Comparison of ENCODE assay signal across 8 mouse cellular contexts in the genomic region with DNA sequence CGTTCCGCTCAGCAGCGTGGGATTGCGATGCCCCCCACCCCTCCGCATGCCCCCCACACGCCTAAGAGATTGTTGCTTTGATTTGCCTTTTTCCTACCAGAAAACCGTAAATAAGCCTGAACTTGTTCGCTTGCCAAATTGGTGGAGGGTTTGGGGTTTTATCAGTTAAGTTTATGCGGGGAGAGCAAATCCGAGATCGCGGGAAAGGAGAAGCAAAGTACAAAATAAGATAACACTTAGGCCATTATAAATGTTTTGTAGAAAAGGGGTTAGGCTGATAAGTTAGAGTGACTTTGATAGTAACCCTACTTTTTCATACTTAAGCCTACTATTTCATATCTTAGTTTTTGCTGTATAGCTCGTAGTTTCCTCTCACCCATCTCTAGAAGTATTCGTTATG. TPM values are rescaled to one million over a fixed set of nuclear protein-coding genes. Genes with fewer than 3 reads are reported as not detected.
DNase-seq lines count a peak whose midpoint lies in the region; ATAC-seq and TF ChIP-seq lines count a peak whose summit lies in the region.

No protein-coding gene starts in this region.

- peaks cover 49% of the 10 kb centered on the region for H3K79me2 ChIP-seq in CH12.LX (replicated peaks; ENCODE audit: control insufficient read depth, extremely low read depth, insufficient read depth, poor library complexity, severe bottlenecking)

- H3K9ac ChIP-seq in heart, embryonic 11.5 days (ENCODE audit: low read depth, low read length), result peak overlapping the region; percentile 82
- H3K9ac ChIP-seq in CH12.LX (ENCODE audit: insufficient read depth, low read depth), result peak overlapping the region; percentile 92
- peak overlapping the region; percentile 69 for H3K9ac ChIP-seq in forebrain, embryonic 12.5 days
- peak overlapping the region; percentile 77 for H3K9ac ChIP-seq in liver, embryonic 13.5 days

- DNase-seq in heart, adult 9 months (ENCODE audit: low spot score in 2 of 2), result no peak
- DNase-seq in CH12.LX (ENCODE audit: extremely low read depth), result no peak
- DNase-seq in liver, embryonic 13.5 days, result no peak
- no peak for DNase-seq in right cerebral cortex, postnatal 10 days (ENCODE audit: low spot score in 2 of 2)
- no peak for DNase-seq in right cerebral cortex, postnatal 25 days
- no peak for DNase-seq in frontal cortex, postnatal 10 days (ENCODE audit: low spot score in 2 of 2)

- H3K4me1 ChIP-seq in heart, embryonic 11.5 days (ENCODE audit: control insufficient read depth, insufficient read depth, low read length), result peaks cover 3% of the 10 kb centered on the region; the same call in 1 of the 2 replicates
- H3K4me1 ChIP-seq in CH12.LX (ENCODE audit: control insufficient read depth in 1 of 2, insufficient read depth in 2 of 2), result peaks cover 3% of the 10 kb centered on the region in 2 experiments; a peak in 1 of 4 replicates
- H3K4me1 ChIP-seq in forebrain, embryonic 12.5 days, result peaks cover 12% of the 10 kb centered on the region
- peaks cover 27% of the 10 kb centered on the region for H3K4me1 ChIP-seq in liver, embryonic 13.5 days (replicated peaks)

- TF ChIP-seq CTCF in CH12.LX (conservative IDR thresholded peaks at IDR 0.05 in 1 of 2, IDR thresholded peaks at IDR 0.05 in 1 of 2; ENCODE audit: low read depth in 2 of 2, low read length in 2 of 2), result no peak

- no peak for TF ChIP-seq POLR2A in CH12.LX (IDR thresholded peaks at IDR 0.05; ENCODE audit: low read depth, low read length)

- ATAC-seq in heart, embryonic 11.5 days (replicated peaks; ENCODE audit: insufficient number of reproducible peaks, low FRiP score, low TSS enrichment), result no peak
- no peak for ATAC-seq in forebrain, embryonic 12.5 days (ENCODE audit: low FRiP score)
- no peak for ATAC-seq in liver, embryonic 13.5 days (ENCODE audit: low read depth)

- no peaks in the 10 kb centered on the region for H3K36me3 ChIP-seq in heart, embryonic 11.5 days (ENCODE audit: control insufficient read depth, insufficient read depth, low read length)
- peaks cover 2 to 12% of the 10 kb centered on the region in 2 experiments for H3K36me3 ChIP-seq in CH12.LX (replicated peaks in 1 of 2; ENCODE audit: control insufficient read depth in 1 of 2, insufficient read depth in 1 of 2, low read length in 1 of 2)
- 0 out of 2 replicates have a peak, but pooled peaks cover 2% of the 10 kb centered on the region for H3K36me3 ChIP-seq in forebrain, embryonic 12.5 days (replicated peaks)
- H3K36me3 ChIP-seq in liver, embryonic 13.5 days, result peaks cover 2% of the 10 kb centered on the region; the same call in 1 of the 2 replicates

- WGBS in heart, embryonic 11.5 days (ENCODE audit: insufficient replicate concordance), result 17% methylated on average over 14 of the region's 14 CpGs
- WGBS in forebrain, embryonic 12.5 days, result 34% methylated on average over 14 of the region's 14 CpGs
- 12% methylated on average over 14 of the region's 14 CpGs for WGBS in liver, embryonic 13.5 days (ENCODE audit: insufficient replicate concordance)

- H3K27ac ChIP-seq in heart, embryonic 11.5 days (ENCODE audit: low read depth, low read length), result 0 out of 2 replicates have a peak overlapping the region, but pooled peaks have one; percentile 87
- H3K27ac ChIP-seq in CH12.LX (ENCODE audit: insufficient read depth, low read depth), result no peak overlapping the region; the same call in 1 of the 2 replicates
- H3K27ac ChIP-seq in forebrain, embryonic 12.5 days, result no peak overlapping the region; the same call in 1 of the 2 replicates
- H3K27ac ChIP-seq in liver, embryonic 13.5 days, result peak overlapping the region; percentile 88

- H3K27me3 ChIP-seq in heart, embryonic 11.5 days (ENCODE audit: control insufficient read depth, insufficient read depth, low read length), result peaks cover 7% of the 10 kb centered on the region; the same call in 1 of the 2 replicates
- H3K27me3 ChIP-seq in CH12.LX (replicated peaks), result no peaks in the 10 kb centered on the region
- H3K27me3 ChIP-seq in forebrain, embryonic 12.5 days, result peaks cover 50% of the 10 kb centered on the region
- H3K27me3 ChIP-seq in liver, embryonic 13.5 days, result no peaks in the 10 kb centered on the region

- in situ Hi-C loops in CH12.LX (cut with MboI; ENCODE audit: low pct_ligation_motif_present, low pct_unique_long_range_greater_than_20kb, low sequenced_read_pairs), result no loop called here

- dilution Hi-C loops in CH12.LX (cut with MboI; ENCODE audit: extremely low pct_ligation_motif_present, extremely low pct_unique_long_range_greater_than_20kb, low sequenced_read_pairs), result no loop called here

- H3K4me2 ChIP-seq in heart, embryonic 11.5 days, result peak overlapping the region; percentile 65
- peak overlapping the region; percentile 95; the same call in 1 of the 2 replicates for H3K4me2 ChIP-seq in CH12.LX (ENCODE audit: insufficient read depth, low read depth, poor library complexity, severe bottlenecking)
- H3K4me2 ChIP-seq in forebrain, embryonic 12.5 days, result peak overlapping the region; percentile 54
- H3K4me2 ChIP-seq in liver, embryonic 13.5 days, result peak overlapping the region; percentile 72

- H3K4me3 ChIP-seq in heart, embryonic 11.5 days (ENCODE audit: low read depth, low read length), result peak overlapping the region; percentile 57
- H3K4me3 ChIP-seq in CH12.LX (replicated peaks in 1 of 3; ENCODE audit: low read depth in 2 of 3, low read length in 2 of 3, poor library complexity in 1 of 3), result peak overlapping the region; percentile 71 to 80 (median 78)
- peak overlapping the region; percentile 53 for H3K4me3 ChIP-seq in forebrain, embryonic 12.5 days (replicated peaks)
- H3K4me3 ChIP-seq in liver, embryonic 13.5 days (replicated peaks), result peak overlapping the region; percentile 67

- H3K9me3 ChIP-seq in heart, embryonic 11.5 days (replicated peaks; ENCODE audit: control insufficient read depth, low read length), result no peaks in the 10 kb centered on the region
- no peaks in the 10 kb centered on the region for H3K9me3 ChIP-seq in CH12.LX (replicated peaks; ENCODE audit: low read length)
- no peaks in the 10 kb centered on the region for H3K9me3 ChIP-seq in forebrain, embryonic 12.5 days
- no peaks in the 10 kb centered on the region for H3K9me3 ChIP-seq in liver, embryonic 13.5 days (replicated peaks)

- TF ChIP-seq EP300 in CH12.LX (IDR thresholded peaks at IDR 0.05; ENCODE audit: low read length), result no peak

- no peak for TF ChIP-seq RAD21 in CH12.LX (IDR thresholded peaks at IDR 0.05; ENCODE audit: low read depth, low read length)

TF ChIP-seq in CH12.LX, 34 proteins besides CTCF, POLR2A, EP300 and RAD21:
- TF ChIP-seq MAZ (IDR thresholded peaks at IDR 0.05; ENCODE audit: low read depth, low read length) (no peak), ZNF384 (IDR thresholded peaks at IDR 0.05; ENCODE audit: low read depth, low read length) (no peak), SIN3A (IDR thresholded peaks at IDR 0.05; ENCODE audit: low read length) (peak; percentile 20; the same call in 1 of the 2 replicates), CHD2 (IDR thresholded peaks at IDR 0.05; ENCODE audit: low read length) (no peak), NRF1 (IDR thresholded peaks at IDR 0.05; ENCODE audit: low read depth, low read length) (no peak)
TF ChIP-seq in CH12.LX: peak in this region for 1.

RNA-seq across cellular contexts. Expression of a gene that starts 1.0 kb away (rescaled TPM):
- polyA plus RNA-seq in heart, embryonic 11.5 days (2014; fragmentation: Nextera tagmentation; extraction: Ambion mirVana), result 81.3 and 84.3 TPM in 2 replicates
- total RNA-seq in CH12.LX (2012; rRNA removed) (48.9 and 54.1 TPM in 2 replicates), CH12.LX (2014; rRNA removed) (41.8 and 46.6 TPM in 2 replicates)
- 99.7 and 128 TPM in 2 replicates for polyA plus RNA-seq in CH12.LX (2012; ENCODE audit: insufficient read length, low read depth)
- polyA plus RNA-seq in forebrain, embryonic 12.5 days (2016; fragmentation: Nextera tagmentation; extraction: Ambion mirVana), result 138 and 153 TPM in 2 replicates
- 62.1 and 74.8 TPM in 2 replicates for polyA plus RNA-seq in liver, embryonic 13.5 days (2015; fragmentation: Nextera tagmentation; extraction: Ambion mirVana)

RNA-seq across cellular contexts. Expression of a gene that starts 1.1 kb away (rescaled TPM):
- 2.8 and 3.0 TPM in 2 replicates for polyA plus RNA-seq in heart, embryonic 11.5 days (2014; fragmentation: Nextera tagmentation; extraction: Ambion mirVana)
- total RNA-seq in CH12.LX (2012; rRNA removed), result 5.7 and 7.2 TPM in 2 replicates
- total RNA-seq in CH12.LX (2014; rRNA removed), result 5.7 and 5.8 TPM in 2 replicates
- polyA plus RNA-seq in CH12.LX (2012; ENCODE audit: insufficient read length, low read depth), result 6.0 and 7.7 TPM in 2 replicates
- 5.5 and 6.0 TPM in 2 replicates for polyA plus RNA-seq in forebrain, embryonic 12.5 days (2016; fragmentation: Nextera tagmentation; extraction: Ambion mirVana)
- 2.3 and 3.2 TPM in 2 replicates for polyA plus RNA-seq in liver, embryonic 13.5 days (2015; fragmentation: Nextera tagmentation; extraction: Ambion mirVana)

RNA-seq across cellular contexts. Expression of a gene that starts 15.5 kb away (rescaled TPM):
- polyA plus RNA-seq in heart, embryonic 11.5 days (2014; fragmentation: Nextera tagmentation; extraction: Ambion mirVana), result 178 and 186 TPM in 2 replicates
- total RNA-seq in CH12.LX (2012; rRNA removed) (92.8 and 98.5 TPM in 2 replicates), CH12.LX (2014; rRNA removed) (82.1 and 87.8 TPM in 2 replicates)
- 77.2 and 91.0 TPM in 2 replicates for polyA plus RNA-seq in CH12.LX (2012; ENCODE audit: insufficient read length, low read depth)
- polyA plus RNA-seq in forebrain, embryonic 12.5 days (2016; fragmentation: Nextera tagmentation; extraction: Ambion mirVana), result 138 and 149 TPM in 2 replicates
- polyA plus RNA-seq in liver, embryonic 13.5 days (2015; fragmentation: Nextera tagmentation; extraction: Ambion mirVana), result 99.5 and 102 TPM in 2 replicates

Comparison
In these comparisons a context has a peak if more than half of its experiments do, and no peak if none do; other contexts are left out.
1. H3K27ac ChIP-seq: peak in heart, embryonic 11.5 days (single experiment) and liver, embryonic 13.5 days (single experiment); none in CH12.LX (single experiment) and forebrain, embryonic 12.5 days (single experiment).
2. Peak in every context shown above with its lines, with median percentiles within 50 percentile points of each other: H3K4me2 ChIP-seq, H3K4me3 ChIP-seq and H3K9ac ChIP-seq.